Mouse (Mus musculus): ENCODE measurements around the gene Rpp40.
A peak's percentile ranks its signal among the peaks of the same experiment; 100 is the strongest.

The Rpp40 gene

DNA sequence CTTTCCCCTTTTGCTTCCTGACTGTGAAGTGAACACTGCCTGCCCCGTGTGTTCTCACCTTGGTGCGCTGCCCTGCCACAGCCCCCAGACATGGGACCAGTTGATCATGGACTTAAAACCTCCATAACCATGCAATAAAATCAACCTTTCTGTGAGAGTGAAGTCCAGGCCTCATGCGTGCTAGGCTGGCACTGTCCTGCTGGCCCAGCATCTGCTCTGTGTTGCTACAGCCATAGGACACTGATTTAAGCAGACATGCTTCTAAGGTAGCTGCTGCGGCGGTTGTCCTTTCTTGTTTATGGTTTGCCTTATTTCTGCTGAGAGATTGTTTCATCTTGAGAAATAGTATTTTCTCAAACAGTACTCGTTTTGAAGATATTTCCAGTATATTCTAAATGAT lies 54.6 kb downstream of the Rpp40 start:
- DNase-seq, result no peak

DNA sequence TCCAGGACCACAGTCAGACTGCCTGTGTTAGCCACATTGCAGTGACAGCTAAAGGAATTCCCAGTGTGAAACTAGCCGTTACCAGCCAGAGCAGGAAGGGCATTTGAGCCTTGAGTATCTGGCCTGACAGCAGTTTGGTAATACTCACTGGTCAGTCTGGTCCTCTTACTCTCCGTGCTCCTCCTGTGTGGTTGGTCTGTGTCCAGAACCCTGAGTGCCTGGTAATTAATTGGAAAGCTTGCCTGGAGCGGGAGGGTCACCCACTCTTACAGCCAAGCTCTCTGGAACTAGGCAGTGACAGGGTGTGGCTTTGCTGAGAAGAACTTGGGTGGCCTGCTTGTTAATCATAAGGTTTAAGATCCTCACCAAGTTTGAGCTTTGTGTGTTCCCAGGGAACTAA lies 57.5 kb downstream of the Rpp40 start:
- DNase-seq, result peak in 1 of 2 experiments; percentile 19

DNA sequence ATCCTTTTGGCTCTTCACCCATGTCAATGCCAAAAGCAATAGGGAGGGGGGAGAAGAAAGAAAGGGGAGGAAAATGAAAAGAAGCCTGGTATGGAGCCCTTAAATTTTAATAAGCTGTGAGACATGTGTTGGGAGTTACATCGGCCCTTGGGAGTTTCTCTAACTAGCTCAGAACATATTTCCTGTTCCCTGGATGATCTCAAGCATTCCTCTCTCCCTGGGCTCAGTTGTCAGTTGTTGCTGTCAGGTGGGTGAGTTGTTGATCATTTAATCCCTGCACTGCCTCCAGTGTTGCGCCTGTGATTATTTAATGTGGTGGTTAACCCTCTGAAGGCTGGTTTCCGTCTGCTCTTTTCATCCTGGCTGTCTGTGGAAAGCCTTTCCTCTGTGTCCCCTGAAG lies 60.9 kb downstream of the Rpp40 start:
- DNase-seq, result no peak
